Mouse (Mus musculus): Measurements from ENCODE around the gene Olfr159. TPM values are rescaled to one million over a fixed set of nuclear protein-coding genes. Genes with fewer than 3 reads are reported as not detected.
A peak's percentile ranks its signal among the peaks of the same experiment; 100 is the strongest.

Gene Olfr159
- total and polyA plus RNA-seq, 3 experiments, result not detected

DNA sequence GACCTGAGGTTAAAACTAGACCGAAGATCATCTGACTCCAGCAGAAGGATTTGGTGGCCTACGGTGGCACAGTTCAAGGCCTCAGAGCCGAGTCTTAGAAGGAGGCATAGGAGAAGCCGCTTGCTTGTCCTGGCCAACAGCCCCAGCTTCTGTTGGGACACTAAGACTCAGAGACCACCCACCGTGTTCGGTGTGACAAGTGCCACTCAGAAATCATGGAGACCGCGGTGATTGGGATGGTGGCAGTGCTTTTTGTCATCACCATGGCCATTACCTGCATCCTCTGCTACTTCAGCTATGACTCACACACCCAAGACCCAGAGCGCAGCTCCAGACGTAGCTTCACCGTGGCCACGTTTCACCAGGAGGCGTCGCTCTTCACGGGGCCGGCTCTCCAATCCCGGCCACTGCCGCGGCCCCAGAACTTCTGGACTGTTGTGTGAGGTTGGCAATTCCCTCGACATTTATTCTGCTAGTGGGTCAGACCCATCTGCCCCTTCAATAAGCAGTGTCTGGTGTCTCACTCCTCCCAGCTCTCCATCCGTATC, 40.0 kb downstream of the Olfr159 start:
- no peak overlapping the region for H3K27ac ChIP-seq (ENCODE audit: control insufficient read depth, low read depth, low read length)

DNA sequence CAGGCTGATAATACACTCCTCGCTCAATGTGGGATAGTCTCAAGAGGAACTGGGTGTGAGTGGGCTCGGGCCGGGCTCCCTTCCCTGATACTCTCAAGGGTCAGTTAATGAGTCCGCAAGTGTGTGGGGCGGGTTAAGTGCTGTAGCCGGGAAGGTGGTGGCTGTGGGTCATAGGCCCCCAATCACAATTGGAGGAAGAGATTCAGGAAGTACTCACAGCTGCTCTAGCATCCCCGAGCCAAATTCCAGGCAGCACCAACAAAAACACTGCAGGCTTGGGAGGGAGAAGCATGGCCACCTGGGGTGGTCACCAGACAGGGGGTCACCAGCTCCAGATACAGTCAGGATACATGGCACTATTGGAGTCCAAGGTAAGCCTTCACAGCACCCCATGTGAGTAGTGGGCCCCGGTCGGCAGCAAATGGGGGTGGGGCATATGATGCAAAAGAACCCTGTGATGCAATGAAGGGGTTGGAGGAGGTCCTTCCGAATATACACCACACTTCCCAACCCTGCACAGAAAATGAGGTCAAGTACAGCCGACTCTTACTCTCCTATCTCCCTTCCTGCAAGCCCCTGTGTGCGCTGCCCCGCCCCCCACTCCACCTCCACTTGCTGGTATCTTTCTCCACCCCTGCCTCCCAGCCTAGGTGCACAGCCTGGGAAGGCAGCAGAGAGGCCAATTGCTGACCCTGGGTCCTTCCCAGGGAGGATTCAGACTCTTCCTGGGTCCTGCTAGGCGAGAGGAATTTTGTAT, 40.8 kb downstream of the Olfr159 start, which contains the start of gene Spaar:
Gene Spaar (plus strand): TSS at position 241 of the 757 bp plus-strand sequence.
- H3K9me3 ChIP-seq (replicated peaks; ENCODE audit: insufficient read depth, low read length), result no peaks in the 10 kb centered on the region
- peaks cover 0 to 19% of the 10 kb centered on the region in 2 experiments; a peak in 2 of 4 replicates for H3K4me1 ChIP-seq (ENCODE audit: control insufficient read depth in 1 of 2, insufficient read depth in 2 of 2, low read length in 2 of 2)
- H3K4me3 ChIP-seq (ENCODE audit: control insufficient read depth in 1 of 2, insufficient read depth in 1 of 2, low read depth in 2 of 2, low read length in 2 of 2), result no peak within 1 kb of the TSS
- TF ChIP-seq ZMIZ1 (IDR thresholded peaks at IDR 0.05; ENCODE audit: low read depth, low read length), result no peak
- no peak for TF ChIP-seq GATA1 (IDR thresholded peaks at IDR 0.05; ENCODE audit: low read depth, low read length)
- 0 out of 2 replicates have a peak, but pooled peaks have one; percentile 11 for TF ChIP-seq TAL1 (IDR thresholded peaks at IDR 0.05; ENCODE audit: low read length)
- no peak for TF ChIP-seq TCF12 (IDR thresholded peaks at IDR 0.05; ENCODE audit: low read depth, low read length)
- no peak for TF ChIP-seq ELF1 (IDR thresholded peaks at IDR 0.05; ENCODE audit: low read depth, low read length)
- no peak for TF ChIP-seq GABPA (IDR thresholded peaks at IDR 0.05; ENCODE audit: low read depth, low read length)
- TF ChIP-seq CTCF (IDR thresholded peaks at IDR 0.05 in 2 of 3, conservative IDR thresholded peaks at IDR 0.05 in 1 of 3; ENCODE audit: control insufficient read depth in 1 of 3, insufficient read depth in 1 of 3, low read depth in 2 of 3, low read length in 3 of 3, poor library complexity in 1 of 3, severe bottlenecking in 1 of 3), result no peak
- no peak for TF ChIP-seq CHD2 (IDR thresholded peaks at IDR 0.05; ENCODE audit: low read length)
- no peak for TF ChIP-seq TBP (IDR thresholded peaks at IDR 0.05; ENCODE audit: low read depth, low read length)
- H3K79me2 ChIP-seq (ENCODE audit: control insufficient read depth, insufficient read depth, low read length, poor library complexity), result no peaks in the 10 kb centered on the region
- 0 out of 4 replicates have a peak, but pooled peaks cover 0 to 2% of the 10 kb centered on the region in 2 experiments for H3K27me3 ChIP-seq (ENCODE audit: control insufficient read depth in 1 of 2, insufficient read depth in 2 of 2, low read length in 2 of 2)
- H3K9ac ChIP-seq (ENCODE audit: control insufficient read depth, low read depth, low read length, poor library complexity, severe bottlenecking), result no peak within 1 kb of the TSS
- no peaks in the 10 kb centered on the region for H3K36me3 ChIP-seq (ENCODE audit: control insufficient read depth in 1 of 2, insufficient read depth in 2 of 2, low read length in 2 of 2)
- DNase-seq (ENCODE audit: low read depth, low spot score), result peak; percentile 56
- H3K27ac ChIP-seq (ENCODE audit: control insufficient read depth, low read depth, low read length), result no peak within 1 kb of the TSS

More for the DNA sequence above, 40.0 kb downstream of the Olfr159 start:
- Histone ChIP-seq H3K4me3 (ENCODE audit: control insufficient read depth in 1 of 2, insufficient read depth in 1 of 2, low read depth in 2 of 2, low read length in 2 of 2) (no peak overlapping the region), H3K36me3 (ENCODE audit: control insufficient read depth in 1 of 2, insufficient read depth in 2 of 2, low read length in 2 of 2) (no peaks in the 10 kb centered on the region), H3K9me3 (replicated peaks; ENCODE audit: insufficient read depth, low read length) (no peaks in the 10 kb centered on the region), H3K79me2 (ENCODE audit: control insufficient read depth, insufficient read depth, low read length, poor library complexity) (no peaks in the 10 kb centered on the region), H3K9ac (ENCODE audit: control insufficient read depth, low read depth, low read length, poor library complexity, severe bottlenecking) (no peak overlapping the region), H3K4me1 (ENCODE audit: control insufficient read depth in 1 of 2, insufficient read depth in 2 of 2, low read length in 2 of 2) (peaks cover 0 to 19% of the 10 kb centered on the region in 2 experiments; a peak in 2 of 4 replicates), H3K27me3 (ENCODE audit: control insufficient read depth in 1 of 2, insufficient read depth in 2 of 2, low read length in 2 of 2) (0 out of 4 replicates have a peak, but pooled peaks cover 0 to 2% of the 10 kb centered on the region in 2 experiments)
- DNase-seq (ENCODE audit: low read depth, low spot score), result no peak
- TF ChIP-seq TBP (IDR thresholded peaks at IDR 0.05; ENCODE audit: low read depth, low read length), result no peak
- no peak for TF ChIP-seq ELF1 (IDR thresholded peaks at IDR 0.05; ENCODE audit: low read depth, low read length)
- no peak for TF ChIP-seq UBTF (IDR thresholded peaks at IDR 0.05; ENCODE audit: borderline replicate concordance, insufficient read depth, low read depth, low read length)

DNA sequence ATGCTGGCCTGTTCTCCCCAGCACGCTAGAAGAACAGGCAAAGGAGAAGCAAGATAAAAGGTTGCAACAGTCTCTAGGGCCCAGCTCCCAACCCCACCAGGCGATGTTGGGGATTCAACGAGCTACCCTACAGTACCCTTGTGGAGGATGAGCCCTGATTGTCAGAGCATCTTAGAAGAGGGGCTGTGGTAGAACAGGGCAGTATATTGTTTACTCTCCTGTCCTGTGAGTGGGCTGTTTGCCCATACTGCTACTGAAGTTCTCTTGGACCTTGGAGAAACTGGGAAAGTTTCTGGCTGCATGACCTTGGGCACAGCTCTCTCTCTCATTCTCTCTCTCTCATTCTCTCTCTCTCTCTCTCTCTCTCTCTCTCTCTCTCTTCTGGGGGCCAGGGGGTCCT, 41.7 kb downstream of the Olfr159 start:
- no peak for DNase-seq (ENCODE audit: low read depth, low spot score)
- Histone ChIP-seq H3K27ac (ENCODE audit: control insufficient read depth, low read depth, low read length) (no peak overlapping the region), H3K27me3 (ENCODE audit: control insufficient read depth in 1 of 2, insufficient read depth in 2 of 2, low read length in 2 of 2) (0 out of 4 replicates have a peak, but pooled peaks cover 0 to 2% of the 10 kb centered on the region in 2 experiments), H3K9ac (ENCODE audit: control insufficient read depth, low read depth, low read length, poor library complexity, severe bottlenecking) (no peak overlapping the region), H3K79me2 (ENCODE audit: control insufficient read depth, insufficient read depth, low read length, poor library complexity) (no peaks in the 10 kb centered on the region), H3K36me3 (ENCODE audit: control insufficient read depth in 1 of 2, insufficient read depth in 2 of 2, low read length in 2 of 2) (no peaks in the 10 kb centered on the region), H3K4me3 (ENCODE audit: control insufficient read depth in 1 of 2, insufficient read depth in 1 of 2, low read depth in 2 of 2, low read length in 2 of 2) (no peak overlapping the region), H3K9me3 (replicated peaks; ENCODE audit: insufficient read depth, low read length) (no peaks in the 10 kb centered on the region), H3K4me1 (ENCODE audit: control insufficient read depth in 1 of 2, insufficient read depth in 2 of 2, low read length in 2 of 2) (peaks cover 0 to 19% of the 10 kb centered on the region in 2 experiments; a peak in 2 of 4 replicates)
- TF ChIP-seq TBP (IDR thresholded peaks at IDR 0.05; ENCODE audit: low read depth, low read length), result no peak
- TF ChIP-seq MYC (IDR thresholded peaks at IDR 0.05; ENCODE audit: low read depth, low read length), result no peak
- TF ChIP-seq MAFK (IDR thresholded peaks at IDR 0.05; ENCODE audit: borderline replicate concordance, low read depth, low read length), result no peak
- TF ChIP-seq GATA1 (IDR thresholded peaks at IDR 0.05; ENCODE audit: low read depth, low read length), result no peak

All from MEL (cell line).